Mouse (Mus musculus): ENCODE data around the gene 1700012B09Rik.

GRCm38 (mm10) chr9:14810111-14810510 is 39.3 kb upstream of the 1700012B09Rik start:
- TF ChIP-seq GATA1 (IDR thresholded peaks at IDR 0.05; ENCODE audit: low read length) (no peak), TAL1 (IDR thresholded peaks at IDR 0.05; ENCODE audit: low read length) (no peak)
